Mouse (Mus musculus): ENCODE results near the gene Wfikkn1. TPM values are rescaled to one million over a fixed set of nuclear protein-coding genes. Genes with fewer than 3 reads are reported as not detected.
"Not testable (repeated sequence)": the region's sequence is repeated elsewhere in the genome, so short reads cannot be mapped to it uniquely, and the experiment has no call there.

Wfikkn1 gene
- total RNA-seq, 2 experiments from 2014 or later, result 1.8 to 2.4 TPM

DNA sequence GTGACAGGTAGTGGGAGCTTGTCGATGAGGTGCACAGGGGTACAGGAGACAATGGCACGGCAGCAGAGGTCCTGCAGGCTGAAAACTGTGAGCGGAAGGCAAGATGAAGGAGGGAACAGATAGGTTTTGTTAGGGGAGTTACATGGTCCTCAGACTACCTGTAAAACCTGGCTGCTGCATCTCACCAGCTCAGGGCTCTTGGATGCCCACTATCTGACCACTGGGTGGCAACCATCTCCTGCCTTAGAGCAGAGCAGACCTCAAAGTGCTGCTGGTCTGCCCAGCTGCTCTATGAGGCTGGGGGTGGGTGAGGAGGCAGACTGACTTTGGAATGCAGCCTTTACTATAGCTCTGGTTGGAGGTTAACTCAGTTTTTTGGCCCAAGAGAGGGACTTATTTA, 3.2 kb upstream of the Wfikkn1 start:
- DNase-seq, result no peak

DNA sequence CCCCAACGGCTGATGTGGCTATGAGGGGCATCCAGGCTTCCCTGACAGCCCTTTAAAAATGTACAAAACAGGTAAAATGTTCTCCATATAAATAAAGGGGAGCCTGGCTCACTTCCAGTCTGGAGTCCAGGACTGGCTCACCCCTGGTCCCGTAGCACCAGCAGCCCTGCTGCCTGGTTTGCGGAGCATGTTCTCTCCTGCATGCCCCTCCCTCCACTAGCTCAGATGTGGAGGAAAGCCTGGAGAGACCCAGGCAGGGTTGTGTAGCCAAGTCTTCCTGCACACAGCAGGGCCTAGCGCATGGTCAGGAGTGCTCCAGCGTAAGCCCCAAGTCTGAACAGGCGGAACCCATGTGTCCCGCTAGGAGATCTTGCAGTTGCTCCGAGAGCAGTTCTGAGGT, 2.6 kb upstream of the Wfikkn1 start:
- no peak for DNase-seq

DNA sequence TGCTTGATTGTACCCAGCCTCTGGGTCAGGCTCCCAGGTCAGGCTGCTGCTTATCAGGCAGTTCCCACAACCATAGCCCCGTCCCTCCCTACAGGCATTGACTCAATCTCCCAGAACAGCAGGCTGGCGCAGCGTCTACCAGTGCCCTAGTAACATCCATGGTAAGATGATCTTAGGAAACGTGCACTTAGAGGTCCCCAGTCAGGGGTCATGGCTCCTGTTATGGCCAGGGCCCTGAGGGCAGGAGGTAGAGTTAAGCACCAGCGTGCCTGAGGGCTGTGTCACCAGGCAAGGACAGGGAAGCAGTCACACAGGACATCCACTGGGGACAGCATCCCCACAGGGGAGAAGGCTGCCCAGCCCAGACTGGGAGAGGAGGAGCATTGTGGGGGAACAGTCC, 1.6 kb upstream of the Wfikkn1 start:
- no peak for DNase-seq

- DNase-seq, result no peak
Measured at GRCm38 (mm10) chr17:25881691-25882090, 1.0 kb upstream of the Wfikkn1 start.

GRCm38 (mm10) chr17:25880913-25881641, 419 bp upstream of the Wfikkn1 start:
- DNase-seq, result no peak

- no peak for DNase-seq
Measured at GRCm38 (mm10) chr17:25879750-25880149, 908 bp downstream of the Wfikkn1 start.

- DNase-seq, result no peak
Measured at GRCm38 (mm10) chr17:25879261-25879660, 1.4 kb downstream of the Wfikkn1 start.

- DNase-seq, result no peak
Measured at GRCm38 (mm10) chr17:25878611-25879180, 2.0 kb downstream of the Wfikkn1 start.

DNA sequence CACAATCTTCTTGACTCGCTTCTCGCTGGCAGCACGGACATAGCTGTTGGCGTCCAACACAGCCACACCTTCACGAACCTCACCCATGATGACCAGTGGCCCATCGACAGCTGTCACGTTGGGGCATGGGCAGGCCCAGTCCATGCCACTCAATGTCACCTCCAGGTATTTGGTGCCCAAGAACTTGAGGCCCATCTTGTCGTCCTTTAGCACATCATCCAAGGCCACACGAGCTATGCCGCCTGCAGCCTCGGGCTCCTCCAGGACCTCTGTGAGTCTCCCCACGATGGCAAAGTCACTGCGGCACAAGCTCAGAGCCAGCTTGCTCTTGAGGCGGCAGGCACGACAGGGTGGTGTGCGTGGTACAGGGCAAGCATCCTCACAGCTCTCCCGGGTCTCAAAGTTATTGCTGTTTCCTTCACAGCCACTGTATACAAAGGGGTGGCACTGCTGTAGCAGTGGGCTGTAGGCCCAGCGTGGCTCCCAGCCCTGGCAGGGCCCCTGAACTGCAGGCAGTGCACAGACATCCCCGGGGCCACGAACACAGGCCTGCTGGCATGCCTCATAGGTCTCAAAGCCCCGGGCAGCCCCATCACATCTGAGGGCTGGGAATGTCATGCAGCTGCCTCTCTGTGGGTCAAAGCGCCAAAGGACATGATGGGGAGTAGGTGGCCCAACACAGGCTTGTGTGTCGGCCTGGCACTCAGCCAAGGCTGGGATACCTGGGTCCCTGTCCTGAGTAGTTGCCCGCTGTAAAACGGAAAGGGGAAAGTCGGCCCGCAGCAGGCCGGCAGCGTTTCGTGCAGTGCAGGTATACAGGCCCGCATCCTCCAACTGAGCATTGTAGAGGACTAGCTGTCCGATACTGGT, 2.7 kb downstream of the Wfikkn1 start:
- no peak for DNase-seq

DNA sequence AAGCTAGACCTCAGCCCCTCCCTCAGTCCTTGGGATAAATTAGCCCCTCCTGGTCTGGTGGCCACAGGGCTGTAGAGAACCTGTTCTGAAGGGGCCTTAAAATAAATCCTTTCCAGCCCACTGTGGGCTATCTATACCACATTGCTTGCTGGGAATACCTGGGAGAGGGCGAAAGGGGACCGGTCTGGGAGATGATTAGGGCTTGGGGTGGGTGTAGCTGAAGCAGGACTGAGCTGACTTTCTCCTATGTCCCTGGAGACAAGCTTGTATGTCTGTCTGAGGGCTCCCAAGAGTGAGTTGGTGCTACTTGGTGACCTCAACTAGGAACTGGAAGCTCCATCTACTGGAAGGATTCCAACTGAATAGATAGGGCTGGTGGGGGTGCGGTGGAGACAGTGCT, 3.6 kb downstream of the Wfikkn1 start:
- DNase-seq, result no peak

- no peak for DNase-seq
Measured at GRCm38 (mm10) chr17:25876347-25876915, 4.2 kb downstream of the Wfikkn1 start.

- peak; percentile 89 to 91 for DNase-seq
Measured at GRCm38 (mm10) chr17:25875171-25876136, 5.2 kb downstream of the Wfikkn1 start.

- peak; percentile 96 to 98 for DNase-seq
Measured at GRCm38 (mm10) chr17:25874721-25875170, 5.9 kb downstream of the Wfikkn1 start, which contains the start of gene Mettl26. Mettl26 (plus strand) TSS chr17:25875074.

DNA sequence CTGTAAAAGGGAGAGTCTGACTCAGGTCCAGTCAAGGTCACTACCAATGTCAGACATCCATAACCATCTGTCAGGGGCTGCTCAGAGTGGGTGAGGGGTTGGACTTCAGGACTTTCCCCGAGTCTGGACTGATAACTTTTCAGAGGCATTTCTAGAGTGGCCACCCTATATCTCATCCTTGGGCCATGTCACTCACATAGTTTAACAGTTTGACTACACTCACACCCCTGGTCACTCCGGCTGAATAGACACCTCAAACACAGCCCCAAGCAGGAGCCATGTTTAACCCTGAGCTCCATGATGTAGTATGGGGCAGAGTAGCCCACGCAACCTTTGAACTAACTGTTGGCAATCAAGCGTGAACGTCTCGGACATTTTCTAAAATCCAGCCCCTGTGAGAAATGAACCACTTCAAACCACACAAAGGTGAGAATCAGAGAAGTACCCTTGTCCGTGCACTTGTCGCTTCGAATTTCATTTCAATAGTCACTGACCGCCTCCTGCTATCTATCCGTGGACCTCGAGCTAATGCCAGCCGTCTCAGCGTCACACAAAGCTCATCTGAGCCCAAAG, 6.4 kb downstream of the Wfikkn1 start:
- DNase-seq, result no peak

DNA sequence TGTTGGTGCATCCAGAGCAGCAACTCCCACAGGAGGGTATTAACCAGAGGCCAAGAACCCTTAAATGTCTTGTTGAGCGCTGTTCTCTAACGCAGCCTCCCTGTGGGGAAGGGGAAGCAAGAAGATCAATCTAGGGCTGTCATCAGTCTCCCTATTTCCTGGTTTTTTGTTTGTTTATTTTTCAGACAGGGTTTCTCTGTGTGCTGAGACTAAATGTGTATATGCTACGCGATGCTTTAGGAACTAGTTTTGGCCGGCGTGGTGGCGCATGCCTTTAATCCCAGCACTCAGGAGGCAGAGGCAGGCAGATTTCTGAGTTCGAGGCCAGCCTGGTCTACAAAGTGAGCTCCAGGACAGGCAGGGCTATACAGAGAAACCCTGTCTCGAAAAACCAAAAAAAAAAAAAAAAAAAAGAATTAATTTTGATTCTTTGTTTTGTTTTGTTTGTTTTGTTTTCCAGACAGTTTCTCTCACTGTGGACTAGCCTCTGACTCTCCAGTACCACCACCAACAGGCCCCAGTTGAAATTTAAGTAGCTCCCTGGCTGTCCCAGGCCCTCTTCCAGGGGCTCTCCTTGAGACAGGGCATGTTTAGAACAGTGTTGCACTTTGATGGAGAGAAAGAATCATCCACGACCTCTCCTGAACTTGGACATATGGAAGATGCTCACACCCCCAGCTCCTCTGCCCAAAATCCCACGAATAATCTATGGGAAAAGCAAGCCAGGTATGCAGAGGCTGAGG, 7.1 kb downstream of the Wfikkn1 start:
- DNase-seq, result no peak

DNA sequence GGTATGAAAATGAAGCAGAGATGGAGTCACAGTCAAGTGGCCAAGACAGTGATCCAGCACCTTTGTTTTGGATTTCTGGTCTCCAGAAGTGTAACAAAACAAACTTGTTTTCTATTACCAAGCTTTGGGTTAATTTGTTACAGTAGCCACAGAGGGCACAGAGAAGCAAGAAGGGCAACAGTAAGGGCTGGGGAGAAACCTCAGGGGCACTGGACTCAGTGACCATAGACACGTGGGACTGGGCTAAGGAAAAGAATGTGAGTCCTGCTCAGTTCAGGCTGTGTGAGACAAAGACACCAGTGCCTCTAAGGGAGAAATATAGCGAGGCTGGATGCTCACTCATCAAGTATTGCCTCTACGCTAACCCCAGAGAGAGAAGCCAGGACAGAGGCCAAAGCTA, 8.0 kb downstream of the Wfikkn1 start:
- DNase-seq, result no peak

- DNase-seq, result not testable (repeated sequence)
Measured at GRCm38 (mm10) chr17:25871566-25871965, 9.1 kb downstream of the Wfikkn1 start.

DNA sequence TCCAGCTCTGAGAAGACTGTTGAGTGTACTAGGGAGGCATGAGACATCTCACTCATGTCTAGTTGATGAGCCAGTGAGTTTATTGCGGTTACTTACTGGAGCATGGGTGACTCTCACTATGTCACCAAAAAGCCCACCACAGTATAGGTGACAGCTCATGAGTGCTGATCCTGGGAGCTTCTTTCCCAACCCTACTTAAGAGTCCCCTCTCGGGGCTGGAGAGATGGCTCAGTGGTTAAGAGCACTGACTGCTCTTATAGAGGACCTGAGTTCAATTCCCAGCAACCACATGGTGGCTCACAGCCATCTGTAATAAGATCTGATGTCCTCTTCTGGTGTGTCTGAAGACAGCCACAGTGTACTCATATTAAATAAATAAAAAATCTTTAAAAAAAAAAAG, 10.7 kb downstream of the Wfikkn1 start:
- no peak for DNase-seq

- no peak for DNase-seq
Measured at GRCm38 (mm10) chr17:25869498-25869897, 11.2 kb downstream of the Wfikkn1 start.

DNA sequence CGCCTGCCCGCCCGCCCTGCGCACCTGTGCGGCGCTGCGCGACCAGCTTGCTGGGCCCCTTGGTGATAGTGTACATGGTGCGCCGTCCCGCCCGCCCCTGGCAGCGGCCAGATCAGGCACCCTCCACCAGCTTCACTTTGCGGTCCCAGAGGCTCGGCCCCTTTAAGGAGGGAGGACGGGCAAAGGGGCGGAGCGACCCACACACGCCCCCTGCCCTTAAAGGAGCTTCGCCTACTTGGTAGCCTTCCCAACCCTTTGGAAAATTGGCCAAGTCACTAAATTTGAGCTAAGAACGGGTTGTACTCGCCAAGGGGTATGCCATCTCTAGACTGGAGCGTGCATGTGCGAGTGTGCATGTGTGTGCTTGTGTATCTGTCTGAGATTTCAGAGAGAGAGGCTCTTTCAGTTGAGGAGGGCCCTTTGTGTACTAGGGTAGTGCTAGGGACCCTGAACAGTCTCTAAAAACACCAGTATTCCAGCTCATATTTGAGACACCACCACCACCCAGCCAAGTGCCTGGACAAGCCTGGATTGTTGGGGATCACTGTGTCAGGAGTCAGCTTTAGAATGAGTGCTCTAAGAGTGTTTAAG, 12.0 kb downstream of the Wfikkn1 start, which contains the start of gene Mcrip2:
TSS of gene Mcrip2 (minus strand) at position 164 of the 591 bp plus-strand sequence.
- peak; percentile 81 to 84 for DNase-seq

Measured in layer of hippocampus, postnatal 36 days (tissue).